Mouse (Mus musculus): Measurements from ENCODE around the gene Lnx2. TPM values are rescaled to one million over a fixed set of nuclear protein-coding genes. Genes with fewer than 3 reads are reported as not detected.
A peak's percentile ranks its signal among the peaks of the same experiment; 100 is the strongest.

The Lnx2 gene
- polyA plus RNA-seq, 1 experiment from 2014 or later: 4.4 TPM

DNA sequence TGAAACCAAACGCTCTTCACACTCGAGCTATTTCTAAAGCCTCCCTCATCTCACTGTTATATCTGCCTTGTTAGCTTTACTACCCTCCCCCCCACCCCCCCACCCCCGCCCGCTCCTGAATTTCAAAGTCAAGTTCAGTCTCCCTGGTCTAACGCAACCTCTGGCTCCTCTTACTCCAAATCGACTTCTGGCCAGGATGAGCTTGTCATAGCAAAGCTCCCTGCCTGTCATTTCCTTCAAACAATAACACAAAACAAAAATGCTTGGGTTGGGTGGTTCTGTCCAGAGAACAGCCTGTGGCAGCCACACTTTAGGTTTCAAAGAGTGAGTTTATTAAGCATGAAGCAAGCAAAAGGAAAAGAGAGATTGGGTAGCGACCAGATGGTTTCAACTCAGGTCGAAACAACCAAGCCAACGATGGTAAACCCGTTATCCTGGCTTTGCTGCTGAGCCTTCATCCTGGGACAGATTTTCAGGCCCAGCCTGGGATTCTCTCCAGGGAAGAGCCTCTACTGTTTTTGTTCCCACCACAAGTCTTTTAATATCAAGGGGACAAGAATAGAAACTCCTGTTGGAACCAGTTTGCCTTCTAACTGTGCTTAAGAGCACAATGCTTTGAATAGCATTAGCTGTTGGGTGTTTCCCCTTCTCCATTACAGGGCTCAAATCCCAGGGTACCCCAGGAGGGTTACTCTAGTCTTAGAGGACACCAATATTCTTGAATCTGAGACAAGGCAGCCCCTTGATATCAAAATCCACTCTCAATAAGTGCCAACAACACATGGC is 104.4 kb downstream of the Lnx2 start:
- no peak overlapping the region for H3K27ac ChIP-seq
- no peak overlapping the region for H3K4me2 ChIP-seq (replicated peaks)
- H3K36me3 ChIP-seq: no peaks in the 10 kb centered on the region
- no peak overlapping the region for H3K9ac ChIP-seq (replicated peaks)
- no peak for ATAC-seq
- no peaks in the 10 kb centered on the region for H3K4me1 ChIP-seq (replicated peaks)
- H3K4me3 ChIP-seq (replicated peaks): no peak overlapping the region
- 68% methylated on average over 10 of the region's 10 CpGs for WGBS
- H3K9me3 ChIP-seq: no peaks in the 10 kb centered on the region
- 0 out of 2 replicates have a peak, but pooled peaks cover 2% of the 10 kb centered on the region for H3K27me3 ChIP-seq

DNA sequence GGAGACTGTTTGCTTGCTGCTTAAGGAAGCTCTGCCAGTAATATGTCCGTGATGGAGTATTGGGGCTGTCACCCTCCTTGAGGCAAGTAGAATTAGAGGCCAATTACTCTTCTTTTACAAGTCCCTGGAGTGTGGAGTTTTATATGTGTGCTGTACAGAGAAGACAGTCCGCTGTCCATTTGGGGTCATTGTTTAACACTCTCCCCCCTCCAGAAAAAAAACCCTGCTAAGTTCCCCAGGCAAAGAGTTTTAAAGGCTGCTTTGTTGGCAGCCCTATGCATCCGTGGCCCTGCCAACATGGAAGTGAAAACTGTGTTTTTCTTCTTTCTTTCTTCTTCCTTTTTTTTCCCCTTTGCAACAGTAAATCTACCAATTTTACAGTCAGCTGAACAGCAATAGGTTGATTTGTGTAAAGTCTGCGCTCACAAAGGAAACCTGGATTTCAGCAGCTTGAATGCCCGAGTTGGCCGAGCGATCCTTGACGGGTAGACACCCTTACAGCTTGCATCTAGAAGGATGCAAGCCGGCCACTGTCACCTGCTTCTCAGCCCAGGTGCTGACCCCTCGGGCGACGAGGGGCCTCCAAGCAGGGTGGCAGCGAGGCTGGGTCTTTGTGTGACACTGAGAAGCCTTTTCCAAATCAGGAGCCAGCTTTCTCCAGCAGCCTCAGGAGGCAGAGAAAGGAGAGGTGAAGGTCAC is 107.5 kb downstream of the Lnx2 start:
- Histone ChIP-seq H3K27me3 (0 out of 2 replicates have a peak, but pooled peaks cover 2% of the 10 kb centered on the region), H3K9ac (replicated peaks) (peak overlapping the region; percentile 46; the same call in 1 of the 2 replicates), H3K4me1 (replicated peaks) (no peaks in the 10 kb centered on the region), H3K27ac (no peak overlapping the region), H3K4me2 (replicated peaks) (no peak overlapping the region), H3K4me3 (replicated peaks) (no peak overlapping the region), H3K36me3 (no peaks in the 10 kb centered on the region), H3K9me3 (no peaks in the 10 kb centered on the region)
- WGBS: 41% methylated on average over 13 of the region's 13 CpGs
- ATAC-seq: no peak

Other genes starting within 250 kb of the Lnx2 start
- gene Rpl21, start 243.7 kb downstream of the Lnx2 start, polyA plus RNA-seq (2015; fragmentation: Nextera tagmentation; extraction: Ambion mirVana): 371 and 386 TPM in 2 replicates
- 11.0 and 12.5 TPM in 2 replicates for gene Rasl11a, start 231.5 kb downstream of the Lnx2 start, polyA plus RNA-seq (2015; fragmentation: Nextera tagmentation; extraction: Ambion mirVana)
- 98.2 and 99.9 TPM in 2 replicates for gene Gtf3a, start 127.9 kb downstream of the Lnx2 start, polyA plus RNA-seq (2015; fragmentation: Nextera tagmentation; extraction: Ambion mirVana)
- 25.9 and 30.6 TPM in 2 replicates for gene Mtif3, start 112.8 kb downstream of the Lnx2 start, polyA plus RNA-seq (2015; fragmentation: Nextera tagmentation; extraction: Ambion mirVana)
- 101 and 103 TPM in 2 replicates for gene Polr1d, start 464 bp upstream of the Lnx2 start, polyA plus RNA-seq (2015; fragmentation: Nextera tagmentation; extraction: Ambion mirVana)
- gene Gsx1, start 112.1 kb upstream of the Lnx2 start, polyA plus RNA-seq (2015; fragmentation: Nextera tagmentation; extraction: Ambion mirVana): 10.7 and 16.2 TPM in 2 replicates
- gene Pdx1, start 193.4 kb upstream of the Lnx2 start, polyA plus RNA-seq (2015; fragmentation: Nextera tagmentation; extraction: Ambion mirVana): not detected in 2 replicates
- gene Cdx2, start 230.7 kb upstream of the Lnx2 start, polyA plus RNA-seq (2015; fragmentation: Nextera tagmentation; extraction: Ambion mirVana): not detected in 2 replicates
- not detected in 2 replicates for gene Urad, start 245.9 kb upstream of the Lnx2 start, polyA plus RNA-seq (2015; fragmentation: Nextera tagmentation; extraction: Ambion mirVana)